Mouse (Mus musculus) MEL (cell line): ENCODE results near the gene Tldc1. TPM values are rescaled to one million over a fixed set of nuclear protein-coding genes. Genes with fewer than 3 reads are reported as not detected.

Experiments used
- DNase-seq: peaks from one replicate; pipeline ENCODE4 v3.0.0; 2011; ENCODE audit warnings: low read depth, low spot score
- H3K27ac ChIP-seq: 2 replicates; pipeline ENCODE4 v1.5.1; 2012; ENCODE audit warnings: low read depth, mild to moderate bottlenecking, control low read depth, low read length, moderate library complexity; ENCODE audit not compliant: control insufficient read depth
- H3K27me3 ChIP-seq, 2 experiments: fragments of 150-350 bp in 1 of 2; sonication (generic) in 1 of 2; 2 replicates each; pipeline ENCODE4 v1.6.1; 2012; ENCODE audit warnings: low read length in 2 of 2, mild to moderate bottlenecking in 2 of 2, improper control_type of control experiment in 1 of 2, moderate library complexity in 1 of 2; ENCODE audit not compliant: insufficient read depth in 2 of 2, control insufficient read depth in 1 of 2
- H3K36me3 ChIP-seq, 2 experiments: 2 replicates each; pipeline ENCODE4 v1.6.1; 2012 to 2014; ENCODE audit warnings: low read length in 2 of 2, improper control_type of control experiment in 1 of 2, inconsistent platforms in 1 of 2, mild to moderate bottlenecking in 1 of 2; ENCODE audit not compliant: insufficient read depth in 2 of 2, control insufficient read depth in 1 of 2
- H3K4me1 ChIP-seq, 2 experiments: fragments of 150-350 bp in 1 of 2; sonication (generic) in 1 of 2; 2 replicates each; pipeline ENCODE4 v1.6.1; 2012; ENCODE audit warnings: low read length in 2 of 2, improper control_type of control experiment in 1 of 2, mild to moderate bottlenecking in 1 of 2; ENCODE audit not compliant: insufficient read depth in 2 of 2, control insufficient read depth in 1 of 2
- H3K4me3 ChIP-seq, 2 experiments: fragments of 150-350 bp in 1 of 2; sonication (generic) in 1 of 2; 2 replicates each; pipeline ENCODE4 v1.5.1; 2012; ENCODE audit warnings: low read depth in 2 of 2, low read length in 2 of 2, mild to moderate bottlenecking in 2 of 2, moderate library complexity in 2 of 2, control low read depth in 1 of 2, improper control_type of control experiment in 1 of 2; ENCODE audit not compliant: control insufficient read depth in 1 of 2, insufficient read depth in 1 of 2
- H3K79me2 ChIP-seq: 2 replicates; pipeline ENCODE4 v1.6.1; 2012; ENCODE audit warnings: mild to moderate bottlenecking, low read length, moderate library complexity; ENCODE audit not compliant: control insufficient read depth, poor library complexity, insufficient read depth
- H3K9ac ChIP-seq: 2 replicates; pipeline ENCODE4 v1.6.1; 2012; ENCODE audit warnings: low read depth, mild to moderate bottlenecking, control low read depth, low read length, moderate library complexity; ENCODE audit not compliant: control insufficient read depth, poor library complexity, severe bottlenecking
- H3K9me3 ChIP-seq: fragments of 150-350 bp; sonication (generic); replicated peaks from 2 replicates; pipeline ENCODE4 v1.6.1; 2012; ENCODE audit warnings: mild to moderate bottlenecking, low read length, improper control_type of control experiment, moderate library complexity; ENCODE audit not compliant: insufficient read depth
- BHLHE40 ChIP-seq: IDR thresholded peaks from 2 replicates; pipeline ENCODE4 v1.6.1; 2012; ENCODE audit warnings: low read depth, mild to moderate bottlenecking, inconsistent platforms, low read length, improper control_type of control experiment, borderline replicate concordance
- CHD1 ChIP-seq: IDR thresholded peaks from 2 replicates; pipeline ENCODE4 v1.6.1; 2012; ENCODE audit warnings: low read depth, mild to moderate bottlenecking, inconsistent platforms, low read length, improper control_type of control experiment
- CHD2 ChIP-seq: IDR thresholded peaks from 2 replicates; pipeline ENCODE4 v1.6.1; 2011; ENCODE audit warnings: low read length, improper control_type of control experiment
- ELF1 ChIP-seq: IDR thresholded peaks from 2 replicates; pipeline ENCODE4 v1.6.1; 2014; ENCODE audit warnings: low read depth, mild to moderate bottlenecking, inconsistent platforms, low read length, improper control_type of control experiment, moderate library complexity
- EP300 ChIP-seq, 2 experiments: IDR thresholded peaks; 2 replicates each; pipeline ENCODE4 v1.6.1; 2011; ENCODE audit warnings: improper control_type of control experiment in 2 of 2, low read length in 2 of 2, low read depth in 1 of 2, mild to moderate bottlenecking in 1 of 2
- ETS1 ChIP-seq: IDR thresholded peaks from 2 replicates; pipeline ENCODE4 v1.6.1; 2012; ENCODE audit warnings: low read depth, mild to moderate bottlenecking, inconsistent platforms, low read length, improper control_type of control experiment, moderate library complexity
- GABPA ChIP-seq: IDR thresholded peaks from 2 replicates; pipeline ENCODE4 v1.6.1; 2012; ENCODE audit warnings: low read depth, mild to moderate bottlenecking, inconsistent platforms, low read length, improper control_type of control experiment, moderate library complexity
- GATA1 ChIP-seq: IDR thresholded peaks from 2 replicates; pipeline ENCODE4 v1.6.1; 2011; ENCODE audit warnings: low read depth, low read length, improper control_type of control experiment
- HCFC1 ChIP-seq: IDR thresholded peaks from 2 replicates; pipeline ENCODE4 v1.6.1; 2012; ENCODE audit warnings: low read depth, mild to moderate bottlenecking, inconsistent platforms, low read length, improper control_type of control experiment, moderate library complexity
- MAFK ChIP-seq: IDR thresholded peaks from 2 replicates; pipeline ENCODE4 v1.6.1; 2011; ENCODE audit warnings: low read depth, mild to moderate bottlenecking, low read length, improper control_type of control experiment, borderline replicate concordance
- MAX ChIP-seq: IDR thresholded peaks from 2 replicates; pipeline ENCODE4 v1.6.1; 2011; ENCODE audit warnings: low read length, improper control_type of control experiment
- MAZ ChIP-seq: IDR thresholded peaks from 2 replicates; pipeline ENCODE4 v1.6.1; 2012; ENCODE audit warnings: low read depth, mild to moderate bottlenecking, inconsistent platforms, low read length, improper control_type of control experiment
- MEF2A ChIP-seq: IDR thresholded peaks from 2 replicates; pipeline ENCODE4 v1.6.1; 2014; ENCODE audit warnings: low read depth, mild to moderate bottlenecking, inconsistent platforms, low read length, improper control_type of control experiment; ENCODE audit not compliant: poor library complexity, insufficient replicate concordance, severe bottlenecking; ENCODE audit errors: extremely low read depth
- MXI1 ChIP-seq: IDR thresholded peaks from 2 replicates; pipeline ENCODE4 v1.6.1; 2011; ENCODE audit warnings: mild to moderate bottlenecking, low read depth, low read length, improper control_type of control experiment
- MYB ChIP-seq: IDR thresholded peaks from 2 replicates; pipeline ENCODE4 v1.6.1; 2011; ENCODE audit warnings: mild to moderate bottlenecking, low read depth, low read length, improper control_type of control experiment
- MYC ChIP-seq: IDR thresholded peaks from 2 replicates; pipeline ENCODE4 v1.6.1; 2011; ENCODE audit warnings: low read depth, mild to moderate bottlenecking, low read length, improper control_type of control experiment, moderate library complexity
- NELFE ChIP-seq: IDR thresholded peaks from 2 replicates; pipeline ENCODE4 v1.6.1; 2011; ENCODE audit warnings: low read depth, low read length, improper control_type of control experiment
- NRF1 ChIP-seq: IDR thresholded peaks from 2 replicates; pipeline ENCODE4 v1.6.1; 2014; ENCODE audit warnings: low read depth, mild to moderate bottlenecking, inconsistent platforms, low read length, improper control_type of control experiment, moderate library complexity; ENCODE audit not compliant: poor library complexity, insufficient read depth, severe bottlenecking
- POLR2AphosphoS2 ChIP-seq: IDR thresholded peaks from 2 replicates; pipeline ENCODE4 v1.6.1; 2011; ENCODE audit warnings: low read length, improper control_type of control experiment
- POLR2AphosphoS5 ChIP-seq: IDR thresholded peaks from 2 replicates; pipeline ENCODE4 v1.6.1; 2012; ENCODE audit warnings: low read depth, borderline replicate concordance, mild to moderate bottlenecking, inconsistent platforms, low read length, moderate library complexity, mixed read lengths
- SIN3A ChIP-seq: IDR thresholded peaks from 2 replicates; pipeline ENCODE4 v1.6.1; 2012; ENCODE audit warnings: low read length, improper control_type of control experiment, inconsistent platforms
- TAL1 ChIP-seq: IDR thresholded peaks from 2 replicates; pipeline ENCODE4 v1.6.1; 2012; ENCODE audit warnings: mild to moderate bottlenecking, inconsistent platforms, low read length, moderate library complexity, mixed read lengths
- TBP ChIP-seq: IDR thresholded peaks from 2 replicates; pipeline ENCODE4 v1.8.0; 2011; ENCODE audit warnings: low read depth, low read length, improper control_type of control experiment
- TCF12 ChIP-seq: IDR thresholded peaks from 2 replicates; pipeline ENCODE4 v1.6.1; 2014; ENCODE audit warnings: low read depth, mild to moderate bottlenecking, inconsistent platforms, low read length, improper control_type of control experiment, moderate library complexity
- USF1 ChIP-seq: IDR thresholded peaks from 2 replicates; pipeline ENCODE4 v1.6.1; 2014; ENCODE audit warnings: low read depth, mild to moderate bottlenecking, inconsistent platforms, low read length, improper control_type of control experiment, moderate library complexity
- USF2 ChIP-seq, 2 experiments: IDR thresholded peaks; 2 replicates each; pipeline ENCODE4 v1.6.1; 2011 to 2012; ENCODE audit warnings: improper control_type of control experiment in 2 of 2, low read length in 2 of 2, borderline replicate concordance in 1 of 2, inconsistent platforms in 1 of 2, low read depth in 1 of 2, mild to moderate bottlenecking in 1 of 2; ENCODE audit not compliant: insufficient read depth in 1 of 2
- ZMIZ1 ChIP-seq: IDR thresholded peaks from 2 replicates; pipeline ENCODE4 v1.6.1; 2012; ENCODE audit warnings: low read depth, mild to moderate bottlenecking, inconsistent platforms, low read length, improper control_type of control experiment, moderate library complexity
- polyA plus RNA-seq, 2 experiments: library from polyadenylated mRNA; stranded (reverse) in 1 of 2; unstranded in 1 of 2; fragments of >175 nt in 1 of 2; fragments of >200 nt in 1 of 2; gene quantifications; 2 replicates each; pipeline versions ENCODE4 v1.2.1 to v1.2.4; 2012; ENCODE audit warnings: low replicate concordance in 2 of 2, low read depth in 1 of 2; ENCODE audit not compliant: insufficient read length in 2 of 2, insufficient read depth in 1 of 2, missing spikeins in 1 of 2
- total RNA-seq: library from RNA; depleted of rRNA; stranded (reverse); fragments of 300-350 nt; gene quantifications from 2 replicates; pipeline ENCODE4 v1.2.3, GENCODE M21; 2012

Tldc1 gene
- total and polyA plus RNA-seq, 3 experiments, result 16.1 to 16.4 TPM; not detected in 1

DNA sequence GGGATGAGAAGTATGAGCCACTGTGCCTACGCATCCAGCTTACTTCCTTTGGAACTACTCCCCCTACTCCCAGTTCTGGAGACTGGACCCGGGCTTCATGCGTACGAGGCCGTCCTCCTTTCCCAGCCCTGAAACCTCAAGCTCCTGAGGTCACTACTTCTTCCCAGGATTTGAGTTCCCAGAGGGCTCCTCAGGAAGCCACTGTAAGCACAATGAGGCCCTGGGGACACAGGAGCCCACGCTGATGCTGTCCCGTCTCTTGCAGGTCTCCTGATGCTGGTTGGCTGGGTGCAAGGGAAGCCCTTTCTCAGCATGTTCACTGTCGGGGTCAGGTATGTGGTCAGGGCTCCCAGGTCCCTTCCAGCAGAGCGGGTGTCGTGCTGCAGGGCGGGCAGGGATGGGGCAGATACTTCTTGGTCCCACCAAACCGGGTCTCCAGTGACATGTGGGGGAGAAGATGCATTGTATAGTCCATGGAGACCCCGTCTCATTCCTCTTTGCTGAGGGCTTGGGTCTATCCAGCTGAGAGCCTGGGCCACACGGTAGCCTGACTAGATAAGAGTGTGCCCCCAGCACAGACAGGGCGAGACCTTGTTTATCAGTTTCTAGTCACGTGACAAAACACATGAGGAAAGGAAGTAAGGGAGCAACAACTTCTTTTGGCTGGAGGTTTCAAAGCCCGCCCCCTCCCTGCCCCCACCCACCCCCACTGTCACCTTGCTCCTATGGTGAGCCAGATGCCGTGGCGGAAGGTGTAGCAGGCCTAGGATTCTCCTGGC lies 39.9 kb downstream of the Tldc1 start:
- H3K36me3 ChIP-seq, result peaks cover 0 to 7% of the 10 kb centered on the region in 2 experiments; a peak in 2 of 4 replicates
- TF ChIP-seq EP300 (IDR thresholded peaks at IDR 0.05; ENCODE audit: low read depth in 1 of 2, low read length in 2 of 2) (peak in 1 of 2 experiments; percentile 52; a peak in 3 of 4 replicates), TCF12 (peak; percentile 24; the same call in 1 of the 2 replicates), MEF2A (no peak), MAZ (peak; percentile 40; the same call in 1 of the 2 replicates), HCFC1 (peak; percentile 57; the same call in 1 of the 2 replicates), POLR2AphosphoS5 (no peak), BHLHE40 (peak; percentile 85), MXI1 (peak; percentile 72), MAX (peak; percentile 91), CHD2 (no peak), MAFK (no peak), GATA1 (peak; percentile 54; the same call in 1 of the 2 replicates), POLR2AphosphoS2 (no peak), CHD1 (no peak), NELFE (peak; percentile 35; the same call in 1 of the 2 replicates), GABPA (no peak), SIN3A (peak; percentile 82), MYB (no peak), ZMIZ1 (0 out of 2 replicates have a peak, but pooled peaks have one; percentile 28), USF2 (IDR thresholded peaks at IDR 0.05; ENCODE audit: borderline replicate concordance in 1 of 2, insufficient read depth in 1 of 2, low read depth in 1 of 2, low read length in 2 of 2) (peak; percentile 50 to 74), MYC (0 out of 2 replicates have a peak, but pooled peaks have one; percentile 42), USF1 (peak; percentile 92), ETS1 (peak; percentile 77), ELF1 (0 out of 2 replicates have a peak, but pooled peaks have one; percentile 21), TAL1 (no peak), TBP (no peak), NRF1 (no peak)
- peak overlapping the region; percentile 5 to 18 for H3K4me3 ChIP-seq
- no peaks in the 10 kb centered on the region for H3K27me3 ChIP-seq
- H3K9ac ChIP-seq, result peak overlapping the region; percentile 2; the same call in 1 of the 2 replicates
- H3K79me2 ChIP-seq, result no peaks in the 10 kb centered on the region
- DNase-seq, result peak; percentile 55
- H3K9me3 ChIP-seq, result no peaks in the 10 kb centered on the region
- H3K4me1 ChIP-seq, result peaks cover 3 to 20% of the 10 kb centered on the region in 2 experiments
- peak overlapping the region; percentile 46 for H3K27ac ChIP-seq
